Mouse (Mus musculus): Measurements from ENCODE around the gene Alkbh1.
"Not testable (repeated sequence)": the region's sequence is repeated elsewhere in the genome, so short reads cannot be mapped to it uniquely, and the experiment has no call there.

GRCm38 (mm10) chr12:87488683-87489082 is 44.9 kb upstream of the Alkbh1 start:
- TF ChIP-seq CTCF (IDR thresholded peaks at IDR 0.05 in 2 of 3, conservative IDR thresholded peaks at IDR 0.05 in 1 of 3; ENCODE audit: control insufficient read depth in 1 of 3, insufficient read depth in 1 of 3, low read depth in 2 of 3, low read length in 3 of 3, poor library complexity in 1 of 3, severe bottlenecking in 1 of 3); BHLHE40 (IDR thresholded peaks at IDR 0.05; ENCODE audit: borderline replicate concordance, low read depth, low read length); MXI1 (IDR thresholded peaks at IDR 0.05; ENCODE audit: low read depth, low read length); KAT2A (conservative IDR thresholded peaks at IDR 0.05; ENCODE audit: low read depth, low read length); EP300 (IDR thresholded peaks at IDR 0.05; ENCODE audit: low read depth in 1 of 2, low read length in 2 of 2); POLR2A (IDR thresholded peaks at IDR 0.05; ENCODE audit: control insufficient read depth in 1 of 2, insufficient read depth in 1 of 2, low read depth in 1 of 2, low read length in 2 of 2, poor library complexity in 1 of 2); GATA1 (IDR thresholded peaks at IDR 0.05; ENCODE audit: low read depth, low read length); USF2 (IDR thresholded peaks at IDR 0.05; ENCODE audit: borderline replicate concordance in 1 of 2, insufficient read depth in 1 of 2, low read depth in 1 of 2, low read length in 2 of 2); POLR2AphosphoS2 (IDR thresholded peaks at IDR 0.05; ENCODE audit: low read length); MYB (IDR thresholded peaks at IDR 0.05; ENCODE audit: low read depth, low read length); E2F4 (IDR thresholded peaks at IDR 0.05; ENCODE audit: borderline replicate concordance, low read depth, low read length); POLR2AphosphoS5 (IDR thresholded peaks at IDR 0.05; ENCODE audit: borderline replicate concordance, low read depth, low read length); ZNF384 (IDR thresholded peaks at IDR 0.05; ENCODE audit: low read depth, low read length): not testable (repeated sequence)
